Comparison of ENCODE assay signal across 8 mouse cellular contexts in genomic region chr11:23008824-23009200, GRCm38 (mm10). TPM values are rescaled to one million over a fixed set of nuclear protein-coding genes. Genes with fewer than 3 reads are reported as not detected.
A peak's percentile ranks its signal among the peaks of the same experiment; 100 is the strongest.
DNase-seq lines count a peak whose midpoint lies in the region; ATAC-seq and TF ChIP-seq lines count a peak whose summit lies in the region.

No protein-coding gene starts in this region.

- ATAC-seq in kidney, postnatal 0 days (replicated peaks; ENCODE audit: low FRiP score, low read depth), result no peak
- no peak for ATAC-seq in embryonic facial prominence, embryonic 11.5 days (replicated peaks; ENCODE audit: insufficient number of reproducible peaks, low FRiP score, low TSS enrichment, low read depth)
- no peak for ATAC-seq in hindbrain, embryonic 16.5 days
- ATAC-seq in midbrain, embryonic 15.5 days (replicated peaks), result no peak
- ATAC-seq in megakaryocyte-erythroid progenitor cell, adult 5-6 weeks (replicated peaks; ENCODE audit: low FRiP score, low TSS enrichment, poor library complexity, severe bottlenecking), result no peak
- ATAC-seq in CD4-positive, CD25-positive, alpha-beta regulatory T cell, adult 4 months, result no peak

- H3K36me3 ChIP-seq in kidney, postnatal 0 days (ENCODE audit: insufficient read depth, low read length), result peaks cover 10% of the 10 kb centered on the region
- peaks cover 5% of the 10 kb centered on the region for H3K36me3 ChIP-seq in embryonic facial prominence, embryonic 11.5 days (replicated peaks; ENCODE audit: control insufficient read depth, insufficient read depth, low read depth, low read length)
- H3K36me3 ChIP-seq in hindbrain, embryonic 16.5 days (ENCODE audit: control insufficient read depth, insufficient read depth, low read length), result peaks cover 12% of the 10 kb centered on the region
- H3K36me3 ChIP-seq in midbrain, embryonic 15.5 days (replicated peaks), result peaks cover 10% of the 10 kb centered on the region

- no peaks in the 10 kb centered on the region for H3K27me3 ChIP-seq in kidney, postnatal 0 days (ENCODE audit: insufficient read depth, low read length)
- no peaks in the 10 kb centered on the region for H3K27me3 ChIP-seq in embryonic facial prominence, embryonic 11.5 days (ENCODE audit: control insufficient read depth, insufficient read depth, low read length)
- H3K27me3 ChIP-seq in hindbrain, embryonic 16.5 days (replicated peaks; ENCODE audit: control insufficient read depth, insufficient read depth, low read length), result no peaks in the 10 kb centered on the region
- H3K27me3 ChIP-seq in midbrain, embryonic 15.5 days (replicated peaks), result no peaks in the 10 kb centered on the region

- H3K9me3 ChIP-seq in kidney, postnatal 0 days (replicated peaks; ENCODE audit: low read length), result no peaks in the 10 kb centered on the region
- H3K9me3 ChIP-seq in embryonic facial prominence, embryonic 11.5 days (replicated peaks; ENCODE audit: control insufficient read depth, low read length), result no peaks in the 10 kb centered on the region
- no peaks in the 10 kb centered on the region for H3K9me3 ChIP-seq in hindbrain, embryonic 16.5 days (ENCODE audit: control insufficient read depth, low read length)
- H3K9me3 ChIP-seq in midbrain, embryonic 15.5 days, result no peaks in the 10 kb centered on the region

- peak overlapping the region; percentile 63 for H3K4me3 ChIP-seq in kidney, postnatal 0 days (replicated peaks; ENCODE audit: low read depth, low read length)
- H3K4me3 ChIP-seq in embryonic facial prominence, embryonic 11.5 days (ENCODE audit: low read depth, low read length), result peak overlapping the region; percentile 55
- peak overlapping the region; percentile 64 for H3K4me3 ChIP-seq in hindbrain, embryonic 16.5 days (ENCODE audit: low read length)
- peak overlapping the region; percentile 51 for H3K4me3 ChIP-seq in midbrain, embryonic 15.5 days

- 0 out of 2 replicates have a peak, but pooled peaks cover 4% of the 10 kb centered on the region for H3K4me1 ChIP-seq in kidney, postnatal 0 days (replicated peaks; ENCODE audit: insufficient read depth, low read length)
- no peaks in the 10 kb centered on the region for H3K4me1 ChIP-seq in embryonic facial prominence, embryonic 11.5 days (ENCODE audit: control insufficient read depth, insufficient read depth, low read length)
- no peaks in the 10 kb centered on the region; the same call in 1 of the 2 replicates for H3K4me1 ChIP-seq in hindbrain, embryonic 16.5 days (ENCODE audit: control insufficient read depth, insufficient read depth, low read depth, low read length)
- H3K4me1 ChIP-seq in midbrain, embryonic 15.5 days, result peaks cover 7% of the 10 kb centered on the region

- peak overlapping the region; percentile 82 for H3K4me2 ChIP-seq in kidney, postnatal 0 days (ENCODE audit: low read length)
- H3K4me2 ChIP-seq in embryonic facial prominence, embryonic 11.5 days (ENCODE audit: low read depth, low read length), result peak overlapping the region; percentile 81
- H3K4me2 ChIP-seq in hindbrain, embryonic 16.5 days (ENCODE audit: low read length), result peak overlapping the region; percentile 90
- H3K4me2 ChIP-seq in midbrain, embryonic 15.5 days, result peak overlapping the region; percentile 61

- DNase-seq in kidney, postnatal 0 days (ENCODE audit: low spot score), result no peak
- no peak for DNase-seq in kidney, postnatal 4 days
- DNase-seq in embryonic facial prominence, embryonic 11.5 days (ENCODE audit: low spot score), result no peak
- DNase-seq in cerebellum, adult 18-20 months, result no peak

- H3K9ac ChIP-seq in kidney, postnatal 0 days (ENCODE audit: low read depth, low read length), result peak overlapping the region; percentile 62
- peak overlapping the region; percentile 72 for H3K9ac ChIP-seq in embryonic facial prominence, embryonic 11.5 days (replicated peaks; ENCODE audit: low read length)
- no peak overlapping the region; the same call in 1 of the 2 replicates for H3K9ac ChIP-seq in hindbrain, embryonic 16.5 days (ENCODE audit: low read depth, low read length)
- peak overlapping the region; percentile 64; the same call in 1 of the 2 replicates for H3K9ac ChIP-seq in midbrain, embryonic 15.5 days

- 34% methylated on average over 4 of the region's 4 CpGs for WGBS in kidney, postnatal 0 days
- 40% methylated on average over 4 of the region's 4 CpGs for WGBS in embryonic facial prominence, embryonic 11.5 days
- WGBS in hindbrain, embryonic 16.5 days, result 35% methylated on average over 4 of the region's 4 CpGs
- 36% methylated on average over 4 of the region's 4 CpGs for WGBS in midbrain, embryonic 15.5 days

- TF ChIP-seq CTCF in kidney, postnatal 0 days (IDR thresholded peaks at IDR 0.05; ENCODE audit: low read depth), result no peak

- H3K27ac ChIP-seq in kidney, postnatal 0 days, result no peak overlapping the region
- H3K27ac ChIP-seq in embryonic facial prominence, embryonic 11.5 days (replicated peaks; ENCODE audit: low read depth, low read length), result 0 out of 2 replicates have a peak overlapping the region, but pooled peaks have one; percentile 70
- H3K27ac ChIP-seq in hindbrain, embryonic 16.5 days (ENCODE audit: low read depth, low read length), result no peak overlapping the region
- H3K27ac ChIP-seq in midbrain, embryonic 15.5 days, result peak overlapping the region; percentile 95

RNA-seq across cellular contexts. Expression of gene Fam161a, which starts 1.5 kb away (rescaled TPM):
- polyA plus RNA-seq in kidney, postnatal 0 days (2015; fragmentation: Nextera tagmentation; extraction: Ambion mirVana), result 4.0 and 4.3 TPM in 2 replicates
- 2.5 and 4.1 TPM in 2 replicates for polyA plus RNA-seq in embryonic facial prominence, embryonic 11.5 days (2014; fragmentation: Nextera tagmentation; extraction: Ambion mirVana)
- 4.6 and 5.7 TPM in 2 replicates for polyA plus RNA-seq in hindbrain, embryonic 16.5 days (2015; fragmentation: Nextera tagmentation; extraction: Ambion mirVana)
- polyA plus RNA-seq in midbrain, embryonic 15.5 days (2015; fragmentation: Nextera tagmentation; extraction: Ambion mirVana), result 4.0 and 5.6 TPM in 2 replicates
- 1.2 and 4.3 TPM in 2 replicates for total RNA-seq in megakaryocyte-erythroid progenitor cell, adult 5-6 weeks (2014; fragmentation: Nextera tagmentation)
- total RNA-seq in megakaryocyte-erythroid progenitor cell, adult 5-6 weeks (2017), result 2.4 and 3.0 TPM in 2 replicates
- 1 to 10 TPM; 3.1 to 3.8 TPM for polyA plus RNA-seq in CD4-positive, CD25-positive, alpha-beta regulatory T cell, adult 4 months (2017; shearing (Covaris generic))

RNA-seq across cellular contexts. Expression of gene Cct4, which starts 18.5 kb away (rescaled TPM):
- 223 and 238 TPM in 2 replicates for polyA plus RNA-seq in kidney, postnatal 0 days (2015; fragmentation: Nextera tagmentation; extraction: Ambion mirVana)
- 458 and 477 TPM in 2 replicates for polyA plus RNA-seq in embryonic facial prominence, embryonic 11.5 days (2014; fragmentation: Nextera tagmentation; extraction: Ambion mirVana)
- polyA plus RNA-seq in hindbrain, embryonic 16.5 days (2015; fragmentation: Nextera tagmentation; extraction: Ambion mirVana), result 263 and 273 TPM in 2 replicates
- 269 and 275 TPM in 2 replicates for polyA plus RNA-seq in midbrain, embryonic 15.5 days (2015; fragmentation: Nextera tagmentation; extraction: Ambion mirVana)
- 311 and 390 TPM in 2 replicates for total RNA-seq in megakaryocyte-erythroid progenitor cell, adult 5-6 weeks (2014; fragmentation: Nextera tagmentation)
- 447 and 464 TPM in 2 replicates for total RNA-seq in megakaryocyte-erythroid progenitor cell, adult 5-6 weeks (2017)
- 100 to 1,000 TPM; 181 to 233 TPM for polyA plus RNA-seq in CD4-positive, CD25-positive, alpha-beta regulatory T cell, adult 4 months (2017; shearing (Covaris generic))

RNA-seq across cellular contexts. Expression of gene Commd1, which starts 26.6 kb away (rescaled TPM):
- polyA plus RNA-seq in kidney, postnatal 0 days (2015; fragmentation: Nextera tagmentation; extraction: Ambion mirVana), result 390 and 427 TPM in 2 replicates
- polyA plus RNA-seq in embryonic facial prominence, embryonic 11.5 days (2014; fragmentation: Nextera tagmentation; extraction: Ambion mirVana), result 402 and 452 TPM in 2 replicates
- 236 and 237 TPM in 2 replicates for polyA plus RNA-seq in hindbrain, embryonic 16.5 days (2015; fragmentation: Nextera tagmentation; extraction: Ambion mirVana)
- polyA plus RNA-seq in midbrain, embryonic 15.5 days (2015; fragmentation: Nextera tagmentation; extraction: Ambion mirVana), result 241 and 245 TPM in 2 replicates
- total RNA-seq in megakaryocyte-erythroid progenitor cell, adult 5-6 weeks (2014; fragmentation: Nextera tagmentation), result 74.4 and 174 TPM in 2 replicates
- 63.0 and 95.3 TPM in 2 replicates for total RNA-seq in megakaryocyte-erythroid progenitor cell, adult 5-6 weeks (2017)
- polyA plus RNA-seq in CD4-positive, CD25-positive, alpha-beta regulatory T cell, adult 4 months (2017; shearing (Covaris generic)), result 10 to 100 TPM; 78.2 to 81.2 TPM

RNA-seq across cellular contexts. Expression of gene Gm28048, which starts 26.9 kb away (rescaled TPM):
- polyA plus RNA-seq in kidney, postnatal 0 days (2015; fragmentation: Nextera tagmentation; extraction: Ambion mirVana), result 34.8 and 36.5 TPM in 2 replicates
- 9.5 and 9.8 TPM in 2 replicates for polyA plus RNA-seq in embryonic facial prominence, embryonic 11.5 days (2014; fragmentation: Nextera tagmentation; extraction: Ambion mirVana)
- polyA plus RNA-seq in hindbrain, embryonic 16.5 days (2015; fragmentation: Nextera tagmentation; extraction: Ambion mirVana), result 5.4 TPM in 2 replicates
- 2.6 and 3.6 TPM in 2 replicates for polyA plus RNA-seq in midbrain, embryonic 15.5 days (2015; fragmentation: Nextera tagmentation; extraction: Ambion mirVana)
- total RNA-seq in megakaryocyte-erythroid progenitor cell, adult 5-6 weeks (2014; fragmentation: Nextera tagmentation), result 31.4 and 32.3 TPM in 2 replicates
- 33.9 and 42.3 TPM in 2 replicates for total RNA-seq in megakaryocyte-erythroid progenitor cell, adult 5-6 weeks (2017)
- polyA plus RNA-seq in CD4-positive, CD25-positive, alpha-beta regulatory T cell, adult 4 months (2017; shearing (Covaris generic)), result 10 to 100 TPM; 25.1 to 38.5 TPM

RNA-seq across cellular contexts. Expression of gene Zrsr1, which starts 37.0 kb away (rescaled TPM):
- 3.4 and 3.7 TPM in 2 replicates for polyA plus RNA-seq in kidney, postnatal 0 days (2015; fragmentation: Nextera tagmentation; extraction: Ambion mirVana)
- 4.8 TPM in 2 replicates for polyA plus RNA-seq in embryonic facial prominence, embryonic 11.5 days (2014; fragmentation: Nextera tagmentation; extraction: Ambion mirVana)
- 7.8 and 9.7 TPM in 2 replicates for polyA plus RNA-seq in hindbrain, embryonic 16.5 days (2015; fragmentation: Nextera tagmentation; extraction: Ambion mirVana)
- polyA plus RNA-seq in midbrain, embryonic 15.5 days (2015; fragmentation: Nextera tagmentation; extraction: Ambion mirVana), result 7.0 and 7.6 TPM in 2 replicates
- 6.4 and 7.3 TPM in 2 replicates for total RNA-seq in megakaryocyte-erythroid progenitor cell, adult 5-6 weeks (2014; fragmentation: Nextera tagmentation)
- total RNA-seq in megakaryocyte-erythroid progenitor cell, adult 5-6 weeks (2017), result 16.3 and 23.6 TPM in 2 replicates
- polyA plus RNA-seq in CD4-positive, CD25-positive, alpha-beta regulatory T cell, adult 4 months (2017; shearing (Covaris generic)), result 10 to 100 TPM in 1 of 2 experiments, 1 to 10 TPM in 1; 8.2 to 10.2 TPM

Comparison
In these comparisons a context has a peak if more than half of its experiments do, and no peak if none do; other contexts are left out.
1. H3K27ac ChIP-seq: peak in embryonic facial prominence, embryonic 11.5 days (single experiment) and midbrain, embryonic 15.5 days (single experiment); none in kidney, postnatal 0 days (single experiment) and hindbrain, embryonic 16.5 days (single experiment).
2. Peak in every context shown above with its lines, with median percentiles within 50 percentile points of each other: H3K4me2 ChIP-seq and H3K4me3 ChIP-seq.